13 mouse cellular contexts compared by ENCODE assay signal in the genomic region with DNA sequence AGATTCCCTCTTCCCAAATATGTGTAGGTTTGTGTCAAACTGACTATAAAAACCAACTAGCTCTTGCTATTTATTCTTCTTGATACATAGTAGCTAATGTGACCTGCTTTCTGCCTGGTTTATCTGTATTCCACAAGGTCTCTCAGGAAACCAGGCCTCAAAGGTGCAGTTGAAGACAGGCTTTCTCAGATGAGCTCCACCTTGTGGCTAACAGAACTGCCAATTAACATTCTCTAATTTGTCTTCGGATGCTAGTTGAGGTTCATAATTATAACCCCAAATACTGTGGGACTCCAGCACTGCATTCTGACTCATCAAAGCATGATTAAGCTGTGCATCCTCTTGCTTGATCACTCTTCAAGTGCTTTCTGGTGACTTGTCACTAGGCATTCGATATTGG. TPM values are rescaled to one million over a fixed set of nuclear protein-coding genes. Genes with fewer than 3 reads are reported as not detected.
DNase-seq lines count a peak whose midpoint lies in the region; ATAC-seq lines count a peak whose summit lies in the region.
"Had no signal": no experiment of that assay in that cellular context is flagged by ENCODE, and none has a peak within 500 bp of the region (broad histone marks: within the 10 kb centered on the region; RNA-seq: fewer than 3 reads in every experiment).

No protein-coding gene starts in this region.

- no peak overlapping the region for H3K9ac ChIP-seq in embryonic facial prominence, embryonic 14.5 days (ENCODE audit: low read depth, low read length)
- H3K9ac ChIP-seq: heart, embryonic 12.5 days had no signal

- no peak overlapping the region for H3K27ac ChIP-seq in embryonic facial prominence, embryonic 14.5 days (replicated peaks; ENCODE audit: low read depth, low read length)
- no peak overlapping the region for H3K27ac ChIP-seq in embryonic facial prominence, embryonic 10.5 days (replicated peaks)

- H3K4me3 ChIP-seq in embryonic facial prominence, embryonic 14.5 days (ENCODE audit: low read depth, low read length) = no peak overlapping the region
- no peak overlapping the region for H3K4me3 ChIP-seq in embryonic facial prominence, embryonic 10.5 days
- H3K4me3 ChIP-seq: heart, embryonic 12.5 days had no signal

- ATAC-seq in embryonic facial prominence, embryonic 14.5 days (ENCODE audit: low read depth) = no peak
- ATAC-seq in megakaryocyte, adult 5-6 weeks (ENCODE audit: poor library complexity, severe bottlenecking) = no peak
- ATAC-seq: forebrain, embryonic 16.5 days had no signal

- H3K27me3 ChIP-seq in embryonic facial prominence, embryonic 14.5 days (replicated peaks; ENCODE audit: control insufficient read depth, insufficient read depth, low read length) = no peaks in the 10 kb centered on the region
- H3K27me3 ChIP-seq in embryonic facial prominence, embryonic 10.5 days (replicated peaks; ENCODE audit: low read depth, poor library complexity, severe bottlenecking) = no peaks in the 10 kb centered on the region
- H3K27me3 ChIP-seq: heart, embryonic 12.5 days had no signal

- H3K4me2 ChIP-seq in embryonic facial prominence, embryonic 14.5 days (ENCODE audit: low read depth, low read length) = no peak overlapping the region
- H3K4me2 ChIP-seq: heart, embryonic 12.5 days had no signal

- H3K9me3 ChIP-seq in embryonic facial prominence, embryonic 14.5 days (ENCODE audit: control insufficient read depth, low read length) = no peaks in the 10 kb centered on the region
- no peaks in the 10 kb centered on the region for H3K9me3 ChIP-seq in embryonic facial prominence, embryonic 10.5 days
- H3K9me3 ChIP-seq: heart, embryonic 12.5 days had no signal

- 74% methylated on average over 2 of the region's 2 CpGs for WGBS in embryonic facial prominence, embryonic 14.5 days
- WGBS in embryonic facial prominence, embryonic 10.5 days = 78% methylated on average over 2 of the region's 2 CpGs

- no peaks in the 10 kb centered on the region; the same call in 1 of the 2 replicates for H3K4me1 ChIP-seq in embryonic facial prominence, embryonic 14.5 days (ENCODE audit: control insufficient read depth, insufficient read depth, low read length)
- peaks cover 13% of the 10 kb centered on the region for H3K4me1 ChIP-seq in embryonic facial prominence, embryonic 10.5 days

- H3K36me3 ChIP-seq in embryonic facial prominence, embryonic 14.5 days (ENCODE audit: control insufficient read depth, insufficient read depth, low read length) = no peaks in the 10 kb centered on the region
- H3K36me3 ChIP-seq in embryonic facial prominence, embryonic 10.5 days (replicated peaks) = no peaks in the 10 kb centered on the region
- H3K36me3 ChIP-seq: heart, embryonic 12.5 days had no signal

- peak; percentile 31 for DNase-seq in embryonic facial prominence, embryonic 14.5 days (ENCODE audit: low spot score)
- DNase-seq in embryonic facial prominence, embryonic 10.5 days (ENCODE audit: low spot score) = no peak
- DNase-seq in layer of hippocampus, adult 9-11 months = peak; percentile 39
- no peak for DNase-seq in layer of hippocampus, postnatal 36 days
- peak; percentile 38 for DNase-seq in thymus, postnatal 0 days (ENCODE audit: low spot score)
- DNase-seq in thymus, postnatal 4 days = no peak
- no peak for DNase-seq in adrenal gland, adult 18-20 months (ENCODE audit: low spot score in 2 of 2)
- DNase-seq: adrenal gland, postnatal 36 days; embryo, embryonic 11 days; kidney, adult 11 months had no signal

RNA-seq across cellular contexts. Expression of gene Zfr, which starts 4.2 kb away (rescaled TPM):
- 138 and 161 TPM in 2 replicates for polyA plus RNA-seq in embryonic facial prominence, embryonic 14.5 days (2014; fragmentation: Nextera tagmentation; extraction: Ambion mirVana)
- polyA plus RNA-seq in embryonic facial prominence, embryonic 10.5 days (2016; fragmentation: Nextera tagmentation; extraction: Ambion mirVana) = 137 and 144 TPM in 2 replicates
- total RNA-seq in layer of hippocampus, postnatal 36 days (2021) = 100 to 1,000 TPM; 347 to 362 TPM
- 77.5 and 78.4 TPM in 2 replicates for polyA plus RNA-seq in thymus, postnatal 0 days (2015; fragmentation: Nextera tagmentation; extraction: Ambion mirVana)
- 100 to 1,000 TPM; 178 to 179 TPM for total RNA-seq in adrenal gland, adult 18-20 months (2021)
- total RNA-seq in megakaryocyte, adult 5-6 weeks (2015) = 111 and 115 TPM in 2 replicates
- 47.1 and 49.6 TPM in 2 replicates for total RNA-seq in megakaryocyte, adult 5-6 weeks (2017)

Comparison
In these comparisons a context has a peak if more than half of its experiments do, and no peak if none do; other contexts are left out.
1. DNase-seq: peak in embryonic facial prominence, embryonic 14.5 days (single experiment), layer of hippocampus, adult 9-11 months (single experiment) and thymus, postnatal 0 days (single experiment); none in embryonic facial prominence, embryonic 10.5 days (single experiment), layer of hippocampus, postnatal 36 days (0 of 2), thymus, postnatal 4 days (single experiment) and adrenal gland, adult 18-20 months (0 of 2).